In genomic region chr10:42346179-42346877, GRCm38 (mm10) we compare ENCODE assay signal across 10 mouse cellular contexts.
A peak's percentile ranks its signal among the peaks of the same experiment; 100 is the strongest.
DNase-seq lines count a peak whose midpoint lies in the region; ATAC-seq and TF ChIP-seq lines count a peak whose summit lies in the region.
"Had no signal": no experiment of that assay in that cellular context is flagged by ENCODE, and none has a peak within 500 bp of the region (broad histone marks: within the 10 kb centered on the region; RNA-seq: fewer than 3 reads in every experiment).

No protein-coding gene starts in this region.

- DNase-seq in left cerebral cortex, adult 2 months (ENCODE audit: extremely low spot score in 1 of 2, low spot score in 2 of 2), result no peak
- no peak for DNase-seq in left cerebral cortex, postnatal 4 days
- DNase-seq in embryonic facial prominence, embryonic 14.5 days (ENCODE audit: low spot score), result peak; percentile 59
- DNase-seq in frontal cortex, adult 2 months (ENCODE audit: extremely low spot score in 1 of 2, low spot score in 1 of 2), result no peak
- DNase-seq in T-cell, adult 2 months (ENCODE audit: low spot score), result no peak
- DNase-seq: heart, adult 11 months had no signal

- no peaks in the 10 kb centered on the region for H3K9me3 ChIP-seq in embryonic facial prominence, embryonic 14.5 days (ENCODE audit: control insufficient read depth, low read length)
- H3K9me3 ChIP-seq in hindbrain, embryonic 13.5 days, result no peaks in the 10 kb centered on the region
- no peaks in the 10 kb centered on the region for H3K9me3 ChIP-seq in midbrain, embryonic 16.5 days (replicated peaks; ENCODE audit: control insufficient read depth, low read length, poor library complexity, severe bottlenecking)

- peak overlapping the region; percentile 24 for H3K27ac ChIP-seq in left cerebral cortex, adult 2 months
- H3K27ac ChIP-seq in embryonic facial prominence, embryonic 14.5 days (replicated peaks; ENCODE audit: low read depth, low read length), result peak overlapping the region; percentile 82
- H3K27ac ChIP-seq in hindbrain, embryonic 13.5 days, result peak overlapping the region; percentile 35; the same call in 1 of the 2 replicates
- peak overlapping the region; percentile 42 for H3K27ac ChIP-seq in midbrain, embryonic 16.5 days (ENCODE audit: low read length)

- no peak overlapping the region for H3K4me3 ChIP-seq in left cerebral cortex, adult 2 months
- H3K4me3 ChIP-seq in embryonic facial prominence, embryonic 14.5 days (ENCODE audit: low read depth, low read length), result no peak overlapping the region
- no peak overlapping the region for H3K4me3 ChIP-seq in hindbrain, embryonic 13.5 days
- no peak overlapping the region for H3K4me3 ChIP-seq in midbrain, embryonic 16.5 days (ENCODE audit: low read depth, low read length)

- H3K36me3 ChIP-seq in embryonic facial prominence, embryonic 14.5 days (ENCODE audit: control insufficient read depth, insufficient read depth, low read length), result no peaks in the 10 kb centered on the region
- H3K36me3 ChIP-seq in hindbrain, embryonic 13.5 days, result no peaks in the 10 kb centered on the region
- H3K36me3 ChIP-seq in midbrain, embryonic 16.5 days (ENCODE audit: control insufficient read depth, insufficient read depth, low read length), result no peaks in the 10 kb centered on the region

- H3K4me1 ChIP-seq in embryonic facial prominence, embryonic 14.5 days (ENCODE audit: control insufficient read depth, insufficient read depth, low read length), result peaks cover 10% of the 10 kb centered on the region; the same call in 1 of the 2 replicates
- peaks cover 14% of the 10 kb centered on the region for H3K4me1 ChIP-seq in hindbrain, embryonic 13.5 days (replicated peaks)
- peaks cover 9% of the 10 kb centered on the region for H3K4me1 ChIP-seq in midbrain, embryonic 16.5 days (ENCODE audit: control insufficient read depth, insufficient read depth, low read length)

- peak; percentile 51 for ATAC-seq in embryonic facial prominence, embryonic 14.5 days (ENCODE audit: low read depth)
- ATAC-seq in hindbrain, embryonic 13.5 days (ENCODE audit: low FRiP score), result no peak
- peak; percentile 28; the same call in 1 of the 2 replicates for ATAC-seq in midbrain, embryonic 16.5 days
- ATAC-seq in monocyte, adult 5-6 weeks (replicated peaks; ENCODE audit: insufficient number of reproducible peaks, low FRiP score, low TSS enrichment, poor library complexity, severe bottlenecking), result no peak
- ATAC-seq: intestine, postnatal 0 days had no signal

- intact Hi-C loops in left cerebral cortex, adult 2 months (cut with DNase I), result no loop called here
- intact Hi-C loops in left cerebral cortex, postnatal 4 days (cut with DNase I), result no loop called here

- TF ChIP-seq CTCF in left cerebral cortex, adult 2 months (IDR thresholded peaks at IDR 0.05), result no peak

- no peaks in the 10 kb centered on the region for H3K27me3 ChIP-seq in embryonic facial prominence, embryonic 14.5 days (replicated peaks; ENCODE audit: control insufficient read depth, insufficient read depth, low read length)
- peaks cover 10% of the 10 kb centered on the region for H3K27me3 ChIP-seq in hindbrain, embryonic 13.5 days
- H3K27me3 ChIP-seq in midbrain, embryonic 16.5 days (ENCODE audit: control insufficient read depth, insufficient read depth, low read depth, low read length), result no peaks in the 10 kb centered on the region

- peak overlapping the region; percentile 13; the same call in 1 of the 2 replicates for H3K4me2 ChIP-seq in embryonic facial prominence, embryonic 14.5 days (ENCODE audit: low read depth, low read length)
- no peak overlapping the region for H3K4me2 ChIP-seq in hindbrain, embryonic 13.5 days
- no peak overlapping the region for H3K4me2 ChIP-seq in midbrain, embryonic 16.5 days (ENCODE audit: low read length)

- 28% methylated on average over 11 of the region's 12 CpGs for WGBS in embryonic facial prominence, embryonic 14.5 days
- 30% methylated on average over 12 of the region's 12 CpGs for WGBS in hindbrain, embryonic 13.5 days
- 34% methylated on average over 12 of the region's 12 CpGs for WGBS in midbrain, embryonic 16.5 days

- no peak overlapping the region for H3K9ac ChIP-seq in embryonic facial prominence, embryonic 14.5 days (ENCODE audit: low read depth, low read length)
- H3K9ac ChIP-seq in hindbrain, embryonic 13.5 days, result no peak overlapping the region
- no peak overlapping the region for H3K9ac ChIP-seq in midbrain, embryonic 16.5 days (ENCODE audit: low read depth, low read length)

Comparison
In these comparisons a context has a peak if more than half of its experiments do, and no peak if none do; other contexts are left out.
1. H3K27ac ChIP-seq: peak in every context shown above with its lines; median percentile 82 in embryonic facial prominence, embryonic 14.5 days; 42 in midbrain, embryonic 16.5 days; 35 in hindbrain, embryonic 13.5 days; 24 in left cerebral cortex, adult 2 months.
2. ATAC-seq: peak in embryonic facial prominence, embryonic 14.5 days (single experiment) and midbrain, embryonic 16.5 days (single experiment); none in hindbrain, embryonic 13.5 days (single experiment) and monocyte, adult 5-6 weeks (single experiment).